Mouse (Mus musculus): ENCODE results near the gene Cmtm5. TPM values are rescaled to one million over a fixed set of nuclear protein-coding genes. Genes with fewer than 3 reads are reported as not detected.

The Cmtm5 gene
- total and polyA plus RNA-seq, 3 experiments, result not detected

GRCm38 (mm10) chr14:54920076-54920685 is 15.9 kb upstream of the Cmtm5 start:
- Histone ChIP-seq H3K36me3 (replicated peaks) (no peaks in the 10 kb centered on the region), H3K4me3 (ENCODE audit: low read depth, low read length) (no peak overlapping the region), H3K9me3 (replicated peaks) (no peaks in the 10 kb centered on the region), H3K4me1 (ENCODE audit: insufficient read depth, low read depth, low read length) (peaks cover 8% of the 10 kb centered on the region), H3K27me3 (ENCODE audit: insufficient read depth, low read length) (peaks cover 50% of the 10 kb centered on the region)
- no peak for DNase-seq (ENCODE audit: low spot score)
- no peak for ATAC-seq (ENCODE audit: extremely low read depth, insufficient number of reproducible peaks, low FRiP score, poor library complexity, severe bottlenecking)
- TF ChIP-seq POLR2AphosphoS5 (IDR thresholded peaks at IDR 0.05; ENCODE audit: insufficient replicate concordance, low read depth, low read length), result no peak
- TF ChIP-seq GATA2 (IDR thresholded peaks at IDR 0.05; ENCODE audit: borderline replicate concordance, low read depth, low read length), result no peak
- TF ChIP-seq CTCF (IDR thresholded peaks at IDR 0.05; ENCODE audit: low read depth, low read length), result no peak
- TF ChIP-seq GATA1 (IDR thresholded peaks at IDR 0.05; ENCODE audit: borderline replicate concordance, low read length), result no peak
- no peak for TF ChIP-seq TAL1 (conservative IDR thresholded peaks at IDR 0.05; ENCODE audit: low read depth, low read length)

DNA sequence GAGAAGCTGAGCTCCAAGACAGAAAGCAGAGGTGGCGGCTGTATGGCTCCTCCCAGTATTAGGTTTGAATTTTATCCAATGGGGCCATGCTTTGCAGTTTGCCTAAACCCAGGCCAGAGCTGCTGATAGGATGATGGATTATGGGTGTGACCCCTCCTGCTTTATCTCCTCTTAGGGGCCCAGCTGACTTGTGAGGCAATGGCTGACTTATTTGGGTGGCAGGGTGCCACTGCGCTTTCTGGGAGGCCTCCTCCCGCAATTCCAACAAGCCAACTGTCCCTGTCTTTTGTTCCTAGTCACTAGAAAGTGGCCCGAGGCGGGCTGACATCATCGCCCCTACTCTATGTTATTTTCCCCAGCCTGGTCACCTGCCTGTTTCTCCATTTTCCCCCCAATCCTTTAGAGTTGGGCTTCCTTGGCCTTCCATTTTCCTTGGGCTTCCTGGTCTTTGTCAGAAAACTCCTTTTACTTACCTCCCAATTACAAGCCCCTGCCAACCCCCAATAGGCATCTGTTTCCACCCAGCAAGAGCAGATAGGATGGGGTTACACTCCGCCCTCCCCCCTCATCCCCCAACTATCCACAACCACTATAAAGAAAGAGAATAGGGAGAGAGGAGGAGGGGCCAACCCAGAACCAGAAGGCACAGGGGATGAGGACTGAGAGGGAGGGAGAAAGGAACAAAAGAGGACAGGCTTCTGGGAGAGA is 11.3 kb upstream of the Cmtm5 start:
- peaks cover 72% of the 10 kb centered on the region for H3K27me3 ChIP-seq (ENCODE audit: insufficient read depth, low read length)
- DNase-seq (ENCODE audit: low spot score), result peak; percentile 57
- TF ChIP-seq TAL1 (conservative IDR thresholded peaks at IDR 0.05; ENCODE audit: low read depth, low read length) (no peak), POLR2AphosphoS5 (IDR thresholded peaks at IDR 0.05; ENCODE audit: insufficient replicate concordance, low read depth, low read length) (no peak), GATA2 (IDR thresholded peaks at IDR 0.05; ENCODE audit: borderline replicate concordance, low read depth, low read length) (no peak), CTCF (IDR thresholded peaks at IDR 0.05; ENCODE audit: low read depth, low read length) (no peak), GATA1 (IDR thresholded peaks at IDR 0.05; ENCODE audit: borderline replicate concordance, low read length) (no peak)

DNA sequence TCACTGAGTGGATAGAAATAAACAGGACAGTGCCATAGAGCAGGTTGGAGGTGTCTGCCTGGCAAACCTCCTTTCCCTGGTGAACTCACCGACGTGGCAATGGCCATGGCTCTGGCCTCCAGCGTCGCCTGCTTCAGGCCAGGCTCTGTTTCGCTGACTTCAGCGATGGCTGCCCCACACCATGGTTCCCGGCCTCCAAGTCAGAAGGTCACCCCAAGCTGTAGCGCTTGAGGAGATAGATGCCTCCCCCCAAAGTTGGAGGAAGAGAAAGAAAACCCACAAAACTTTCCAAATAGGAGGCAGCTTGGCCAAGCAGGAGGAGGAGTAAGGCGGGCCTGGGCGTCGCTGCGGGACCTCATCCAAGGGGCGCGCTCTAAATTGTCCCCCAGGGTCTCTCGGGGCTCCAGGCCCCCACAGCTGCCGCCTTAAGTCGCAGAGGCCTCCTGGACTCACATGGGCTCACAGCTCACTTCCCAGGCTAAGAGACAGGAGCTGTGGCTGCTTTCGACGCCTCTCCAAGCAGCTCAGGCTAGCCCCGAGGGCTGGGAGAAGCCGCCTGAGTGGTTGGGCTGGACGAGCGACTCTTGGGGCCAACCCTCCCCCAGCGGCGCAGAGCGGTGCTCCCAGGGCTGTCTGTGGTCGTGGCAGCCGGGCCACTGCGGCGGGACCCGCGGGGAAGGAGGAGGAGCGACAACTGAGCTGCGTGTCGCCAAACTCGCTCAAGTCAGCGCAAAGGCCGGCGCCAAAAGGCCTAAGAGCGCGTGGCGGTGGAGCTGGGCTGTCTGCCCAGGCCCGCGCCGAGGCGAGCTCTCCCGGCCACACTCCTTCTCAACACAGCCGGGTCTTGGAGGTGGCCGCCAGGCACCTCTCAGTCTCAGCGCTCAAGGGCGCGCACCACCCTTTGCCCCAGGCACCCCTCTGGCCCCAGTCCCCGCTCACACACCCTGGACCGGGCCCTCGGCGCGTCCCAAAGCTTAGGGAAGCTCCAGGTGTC is 10.4 kb upstream of the Cmtm5 start, which contains the start of gene Efs:
Efs (minus strand) TSS at position 778 of the 994 bp plus-strand sequence.
- no peak for ATAC-seq (ENCODE audit: extremely low read depth, insufficient number of reproducible peaks, low FRiP score, poor library complexity, severe bottlenecking)
- TF ChIP-seq GATA1 (IDR thresholded peaks at IDR 0.05; ENCODE audit: borderline replicate concordance, low read length) (no peak), GATA2 (IDR thresholded peaks at IDR 0.05; ENCODE audit: borderline replicate concordance, low read depth, low read length) (no peak), TAL1 (conservative IDR thresholded peaks at IDR 0.05; ENCODE audit: low read depth, low read length) (no peak), CTCF (IDR thresholded peaks at IDR 0.05; ENCODE audit: low read depth, low read length) (no peak), POLR2AphosphoS5 (IDR thresholded peaks at IDR 0.05; ENCODE audit: insufficient replicate concordance, low read depth, low read length) (no peak)
- peaks cover 64% of the 10 kb centered on the region for H3K27me3 ChIP-seq (ENCODE audit: insufficient read depth, low read length)
- no peak within 1 kb of the TSS; the same call in 1 of the 2 replicates for H3K4me3 ChIP-seq (ENCODE audit: low read depth, low read length)
- no peak for DNase-seq (ENCODE audit: low spot score)
- peaks cover 8% of the 10 kb centered on the region for H3K4me1 ChIP-seq (ENCODE audit: insufficient read depth, low read depth, low read length)
- H3K9me3 ChIP-seq (replicated peaks), result no peaks in the 10 kb centered on the region
- no peaks in the 10 kb centered on the region for H3K36me3 ChIP-seq (replicated peaks)

More for the DNA sequence above, 11.3 kb upstream of the Cmtm5 start:
- Histone ChIP-seq H3K9me3 (replicated peaks) (no peaks in the 10 kb centered on the region), H3K4me3 (ENCODE audit: low read depth, low read length) (peak overlapping the region; percentile 28; the same call in 1 of the 2 replicates), H3K36me3 (replicated peaks) (no peaks in the 10 kb centered on the region), H3K4me1 (ENCODE audit: insufficient read depth, low read depth, low read length) (peaks cover 8% of the 10 kb centered on the region)
- ATAC-seq (ENCODE audit: extremely low read depth, insufficient number of reproducible peaks, low FRiP score, poor library complexity, severe bottlenecking), result peak; percentile 54

DNA sequence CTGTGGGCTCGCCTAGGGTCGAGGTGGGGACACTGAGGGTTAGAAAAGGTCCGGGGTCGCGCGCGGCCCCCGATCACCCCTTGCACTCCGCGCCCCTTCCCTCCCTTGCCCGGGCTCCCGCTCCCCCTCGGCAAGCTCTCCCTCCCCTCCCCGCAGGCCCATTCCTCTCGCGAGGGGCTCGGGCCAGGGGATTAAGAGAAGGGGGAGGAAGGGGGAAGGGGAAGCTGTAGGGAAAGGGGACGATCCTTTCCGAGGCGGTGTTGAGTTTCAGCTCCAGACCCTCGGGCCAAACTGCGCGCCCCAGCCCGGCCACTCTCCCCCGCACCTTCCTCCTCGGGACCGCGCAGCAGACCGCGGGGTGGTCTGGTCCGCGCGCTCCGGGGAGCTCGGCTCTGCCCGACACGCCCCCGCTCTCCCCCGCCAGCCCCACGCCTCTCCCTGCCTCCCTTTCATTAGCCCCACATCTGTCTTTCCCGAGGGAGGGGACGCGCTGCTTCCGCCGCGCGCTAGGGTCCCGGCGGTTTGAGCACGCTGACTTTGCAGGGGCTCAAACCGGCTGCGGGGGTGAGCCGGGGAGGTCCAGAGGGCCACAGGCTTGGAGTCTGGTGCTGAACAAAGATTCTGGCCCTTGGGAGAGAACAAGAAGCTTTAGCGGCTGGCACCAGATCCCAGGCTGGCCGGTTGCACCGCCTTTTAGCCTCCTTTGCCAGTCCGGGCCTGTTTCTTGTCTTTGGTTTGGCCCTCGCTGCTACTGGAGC is 9.5 kb upstream of the Cmtm5 start:
- DNase-seq (ENCODE audit: low spot score) (no peak), ATAC-seq (ENCODE audit: extremely low read depth, insufficient number of reproducible peaks, low FRiP score, poor library complexity, severe bottlenecking) (no peak)
- Histone ChIP-seq H3K27me3 (ENCODE audit: insufficient read depth, low read length) (peaks cover 59% of the 10 kb centered on the region), H3K9me3 (replicated peaks) (no peaks in the 10 kb centered on the region), H3K36me3 (replicated peaks) (no peaks in the 10 kb centered on the region), H3K4me3 (ENCODE audit: low read depth, low read length) (no peak overlapping the region), H3K4me1 (ENCODE audit: insufficient read depth, low read depth, low read length) (peaks cover 8% of the 10 kb centered on the region)
- TF ChIP-seq TAL1 (conservative IDR thresholded peaks at IDR 0.05; ENCODE audit: low read depth, low read length) (no peak), GATA2 (IDR thresholded peaks at IDR 0.05; ENCODE audit: borderline replicate concordance, low read depth, low read length) (no peak), GATA1 (IDR thresholded peaks at IDR 0.05; ENCODE audit: borderline replicate concordance, low read length) (no peak), CTCF (IDR thresholded peaks at IDR 0.05; ENCODE audit: low read depth, low read length) (no peak), POLR2AphosphoS5 (IDR thresholded peaks at IDR 0.05; ENCODE audit: insufficient replicate concordance, low read depth, low read length) (no peak)

DNA sequence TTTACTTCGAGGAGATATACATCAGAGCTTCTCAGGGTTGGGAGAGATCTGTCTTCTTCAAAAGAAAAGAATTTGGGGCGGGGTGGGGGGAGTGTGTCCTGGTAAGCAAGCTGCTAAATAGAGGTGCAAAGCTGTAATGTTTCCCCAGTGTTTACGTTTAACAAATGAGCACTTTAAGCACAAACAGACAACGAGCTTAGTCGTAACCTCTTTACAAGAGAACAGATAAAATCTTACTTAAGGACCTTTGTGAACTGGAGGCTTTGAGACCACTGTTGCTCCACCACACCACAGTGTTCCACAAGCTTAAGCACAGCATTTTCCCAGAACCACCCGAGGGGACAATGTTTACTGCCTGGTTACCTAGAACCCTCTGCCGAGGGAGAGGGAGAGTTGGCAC is 8.8 kb upstream of the Cmtm5 start:
- H3K27me3 ChIP-seq (ENCODE audit: insufficient read depth, low read length), result peaks cover 56% of the 10 kb centered on the region
- no peak for ATAC-seq (ENCODE audit: extremely low read depth, insufficient number of reproducible peaks, low FRiP score, poor library complexity, severe bottlenecking)
- no peak for DNase-seq (ENCODE audit: low spot score)
- peaks cover 8% of the 10 kb centered on the region for H3K4me1 ChIP-seq (ENCODE audit: insufficient read depth, low read depth, low read length)
- H3K36me3 ChIP-seq (replicated peaks), result no peaks in the 10 kb centered on the region
- TF ChIP-seq GATA2 (IDR thresholded peaks at IDR 0.05; ENCODE audit: borderline replicate concordance, low read depth, low read length), result no peak
- no peak for TF ChIP-seq TAL1 (conservative IDR thresholded peaks at IDR 0.05; ENCODE audit: low read depth, low read length)
- no peak for TF ChIP-seq GATA1 (IDR thresholded peaks at IDR 0.05; ENCODE audit: borderline replicate concordance, low read length)
- no peak for TF ChIP-seq POLR2AphosphoS5 (IDR thresholded peaks at IDR 0.05; ENCODE audit: insufficient replicate concordance, low read depth, low read length)
- TF ChIP-seq CTCF (IDR thresholded peaks at IDR 0.05; ENCODE audit: low read depth, low read length), result no peak
- H3K4me3 ChIP-seq (ENCODE audit: low read depth, low read length), result no peak overlapping the region
- H3K9me3 ChIP-seq (replicated peaks), result no peaks in the 10 kb centered on the region
